Mouse (Mus musculus): Measurements from ENCODE around the gene Mkrn2. TPM values are rescaled to one million over a fixed set of nuclear protein-coding genes. Genes with fewer than 3 reads are reported as not detected.

Mkrn2 gene
- polyA plus RNA-seq, 1 experiment from 2014 or later: 36.4 TPM

GRCm38 (mm10) chr6:115664268-115664667 is 62.6 kb downstream of the Mkrn2 start:
- no peak for ATAC-seq (ENCODE audit: low FRiP score)
- no peaks in the 10 kb centered on the region for H3K36me3 ChIP-seq (replicated peaks; ENCODE audit: control insufficient read depth, insufficient read depth)
- no peak overlapping the region for H3K27ac ChIP-seq
- WGBS: 95% methylated on average over 3 of the region's 3 CpGs
- no peak overlapping the region for H3K4me2 ChIP-seq (replicated peaks)
- H3K27me3 ChIP-seq (ENCODE audit: control insufficient read depth, insufficient read depth, low read length): no peaks in the 10 kb centered on the region
- H3K9me3 ChIP-seq (ENCODE audit: control insufficient read depth, low read length): no peaks in the 10 kb centered on the region
- H3K9ac ChIP-seq: no peak overlapping the region
- H3K4me3 ChIP-seq (replicated peaks; ENCODE audit: low read length): no peak overlapping the region
- peaks cover 8% of the 10 kb centered on the region; the same call in 1 of the 2 replicates for H3K4me1 ChIP-seq (replicated peaks; ENCODE audit: control insufficient read depth, insufficient read depth, low read length)
- DNase-seq (ENCODE audit: low spot score): no peak

GRCm38 (mm10) chr6:115666641-115667040 is 64.9 kb downstream of the Mkrn2 start:
- Histone ChIP-seq H3K9ac (no peak overlapping the region), H3K36me3 (replicated peaks; ENCODE audit: control insufficient read depth, insufficient read depth) (no peaks in the 10 kb centered on the region), H3K4me1 (replicated peaks; ENCODE audit: control insufficient read depth, insufficient read depth, low read length) (no peaks in the 10 kb centered on the region), H3K27me3 (ENCODE audit: control insufficient read depth, insufficient read depth, low read length) (no peaks in the 10 kb centered on the region), H3K9me3 (ENCODE audit: control insufficient read depth, low read length) (no peaks in the 10 kb centered on the region), H3K4me2 (replicated peaks) (no peak overlapping the region), H3K4me3 (replicated peaks; ENCODE audit: low read length) (no peak overlapping the region), H3K27ac (no peak overlapping the region)
- DNase-seq (ENCODE audit: low spot score): no peak
- WGBS: 89% methylated on average over 4 of the region's 4 CpGs
- no peak for ATAC-seq (ENCODE audit: low FRiP score)

Other genes with a start within 250 kb of the Mkrn2 start
- 0.51 and 0.72 TPM in 2 replicates for gene Pparg, start 241.0 kb upstream of the Mkrn2 start, polyA plus RNA-seq (2014; fragmentation: Nextera tagmentation; extraction: Ambion mirVana)
- gene Tsen2, start 57.2 kb upstream of the Mkrn2 start, polyA plus RNA-seq (2014; fragmentation: Nextera tagmentation; extraction: Ambion mirVana): 31.9 and 34.5 TPM in 2 replicates
- gene Mkrn2os, start 9.3 kb upstream of the Mkrn2 start, polyA plus RNA-seq (2014; fragmentation: Nextera tagmentation; extraction: Ambion mirVana): 0.38 and 0.43 TPM in 2 replicates
- gene Raf1, start 74.7 kb downstream of the Mkrn2 start, polyA plus RNA-seq (2014; fragmentation: Nextera tagmentation; extraction: Ambion mirVana): 157 and 159 TPM in 2 replicates
- gene Tmem40, start 160.5 kb downstream of the Mkrn2 start, polyA plus RNA-seq (2014; fragmentation: Nextera tagmentation; extraction: Ambion mirVana): 1.4 and 1.8 TPM in 2 replicates
- 10.6 and 11.1 TPM in 2 replicates for gene Cand2, start 172.6 kb downstream of the Mkrn2 start, polyA plus RNA-seq (2014; fragmentation: Nextera tagmentation; extraction: Ambion mirVana)
- 1,053 and 1,238 TPM in 2 replicates for gene Rpl32, start 206.8 kb downstream of the Mkrn2 start, polyA plus RNA-seq (2014; fragmentation: Nextera tagmentation; extraction: Ambion mirVana)
- gene Efcab12, start 236.5 kb downstream of the Mkrn2 start, polyA plus RNA-seq (2014; fragmentation: Nextera tagmentation; extraction: Ambion mirVana): 2.1 and 3.1 TPM in 2 replicates